Mouse (Mus musculus): ENCODE results near the gene Birc7. TPM values are rescaled to one million over a fixed set of nuclear protein-coding genes. Genes with fewer than 3 reads are reported as not detected.

Birc7 gene
- polyA plus RNA-seq (2014; fragmentation: Nextera tagmentation; extraction: Ambion mirVana), result 0.18 and 0.38 TPM in 2 replicates

- Histone ChIP-seq H3K4me3 (replicated peaks; ENCODE audit: low read depth, low read length) (no peak within 1 kb of the TSS), H3K27ac (replicated peaks; ENCODE audit: low read depth, low read length) (0 out of 2 replicates have a peak within 1 kb of the TSS, but pooled peaks have one; percentile 13), H3K4me2 (ENCODE audit: low read length) (no peak within 1 kb of the TSS), H3K27me3 (ENCODE audit: control insufficient read depth, insufficient read depth, low read length) (no peaks in the 10 kb centered on the region), H3K36me3 (ENCODE audit: control insufficient read depth, insufficient read depth, low read length) (no peaks in the 10 kb centered on the region; the same call in 1 of the 2 replicates), H3K9ac (replicated peaks; ENCODE audit: low read length) (no peak within 1 kb of the TSS), H3K4me1 (ENCODE audit: control insufficient read depth, insufficient read depth, low read length) (no peaks in the 10 kb centered on the region), H3K9me3 (ENCODE audit: control insufficient read depth, low read length) (no peaks in the 10 kb centered on the region)
- 35% methylated on average over 4 of the region's 4 CpGs for WGBS
- DNase-seq (no peak), ATAC-seq (ENCODE audit: low FRiP score, low TSS enrichment) (no peak)
Measured at GRCm38 (mm10) chr2:180928723-180929122, at the start of gene Birc7. TSS of gene Birc7 (plus strand) at chr2:180929023.

- Histone ChIP-seq H3K9ac (replicated peaks; ENCODE audit: low read length) (no peak overlapping the region), H3K4me3 (replicated peaks; ENCODE audit: low read depth, low read length) (no peak overlapping the region), H3K4me1 (ENCODE audit: control insufficient read depth, insufficient read depth, low read length) (peaks cover 38% of the 10 kb centered on the region), H3K27me3 (ENCODE audit: control insufficient read depth, insufficient read depth, low read length) (no peaks in the 10 kb centered on the region), H3K9me3 (ENCODE audit: control insufficient read depth, low read length) (no peaks in the 10 kb centered on the region), H3K4me2 (ENCODE audit: low read length) (peak overlapping the region; percentile 34), H3K36me3 (ENCODE audit: control insufficient read depth, insufficient read depth, low read length) (no peaks in the 10 kb centered on the region), H3K27ac (replicated peaks; ENCODE audit: low read depth, low read length) (peak overlapping the region; percentile 82)
- peak; percentile 89 for ATAC-seq (ENCODE audit: low FRiP score, low TSS enrichment)
- DNase-seq, result peak; percentile 89
- 17% methylated on average over 7 of the region's 7 CpGs for WGBS
Measured at GRCm38 (mm10) chr2:180879365-180880067, 49.3 kb upstream of the Birc7 start.

- 75% methylated on average over 9 of the region's 9 CpGs for WGBS
- no peak overlapping the region for H3K9ac ChIP-seq (replicated peaks; ENCODE audit: low read length)
- H3K4me2 ChIP-seq (ENCODE audit: low read length), result no peak overlapping the region
- H3K36me3 ChIP-seq (ENCODE audit: control insufficient read depth, insufficient read depth, low read length), result no peaks in the 10 kb centered on the region
- ATAC-seq (ENCODE audit: low FRiP score, low TSS enrichment) (no peak), DNase-seq (no peak)
- peaks cover 45% of the 10 kb centered on the region for H3K4me1 ChIP-seq (ENCODE audit: control insufficient read depth, insufficient read depth, low read length)
- H3K27me3 ChIP-seq (ENCODE audit: control insufficient read depth, insufficient read depth, low read length), result no peaks in the 10 kb centered on the region
- no peak overlapping the region for H3K27ac ChIP-seq (replicated peaks; ENCODE audit: low read depth, low read length)
- H3K9me3 ChIP-seq (ENCODE audit: control insufficient read depth, low read length), result no peaks in the 10 kb centered on the region
- H3K4me3 ChIP-seq (replicated peaks; ENCODE audit: low read depth, low read length), result no peak overlapping the region
Measured at GRCm38 (mm10) chr2:180881281-180881680, 47.5 kb upstream of the Birc7 start.

GRCm38 (mm10) chr2:180885270-180885669 is 43.6 kb upstream of the Birc7 start:
- Histone ChIP-seq H3K9me3 (ENCODE audit: control insufficient read depth, low read length) (no peaks in the 10 kb centered on the region), H3K4me3 (replicated peaks; ENCODE audit: low read depth, low read length) (no peak overlapping the region), H3K27ac (replicated peaks; ENCODE audit: low read depth, low read length) (no peak overlapping the region), H3K4me2 (ENCODE audit: low read length) (no peak overlapping the region), H3K4me1 (ENCODE audit: control insufficient read depth, insufficient read depth, low read length) (peaks cover 50% of the 10 kb centered on the region), H3K27me3 (ENCODE audit: control insufficient read depth, insufficient read depth, low read length) (no peaks in the 10 kb centered on the region), H3K9ac (replicated peaks; ENCODE audit: low read length) (no peak overlapping the region), H3K36me3 (ENCODE audit: control insufficient read depth, insufficient read depth, low read length) (no peaks in the 10 kb centered on the region)
- DNase-seq, result no peak
- 84% methylated on average over 5 of the region's 5 CpGs for WGBS
- no peak for ATAC-seq (ENCODE audit: low FRiP score, low TSS enrichment)

- peaks cover 49% of the 10 kb centered on the region for H3K4me1 ChIP-seq (ENCODE audit: control insufficient read depth, insufficient read depth, low read length)
- peak; percentile 64 for DNase-seq
- H3K36me3 ChIP-seq (ENCODE audit: control insufficient read depth, insufficient read depth, low read length), result no peaks in the 10 kb centered on the region
Measured at GRCm38 (mm10) chr2:180889271-180889920, 39.4 kb upstream of the Birc7 start.

GRCm38 (mm10) chr2:180889921-180890280 is 38.9 kb upstream of the Birc7 start:
- Histone ChIP-seq H3K4me3 (replicated peaks; ENCODE audit: low read depth, low read length) (peak overlapping the region; percentile 93), H3K4me1 (ENCODE audit: control insufficient read depth, insufficient read depth, low read length) (peaks cover 49% of the 10 kb centered on the region), H3K27me3 (ENCODE audit: control insufficient read depth, insufficient read depth, low read length) (no peaks in the 10 kb centered on the region), H3K9me3 (ENCODE audit: control insufficient read depth, low read length) (no peaks in the 10 kb centered on the region), H3K4me2 (ENCODE audit: low read length) (peak overlapping the region; percentile 85), H3K27ac (replicated peaks; ENCODE audit: low read depth, low read length) (peak overlapping the region; percentile 100), H3K9ac (replicated peaks; ENCODE audit: low read length) (peak overlapping the region; percentile 100), H3K36me3 (ENCODE audit: control insufficient read depth, insufficient read depth, low read length) (no peaks in the 10 kb centered on the region)
- ATAC-seq (ENCODE audit: low FRiP score, low TSS enrichment), result no peak
- WGBS, result 3% methylated on average over 4 of the region's 4 CpGs
- DNase-seq, result no peak

More at GRCm38 (mm10) chr2:180889271-180889920, 39.4 kb upstream of the Birc7 start:
- Histone ChIP-seq H3K27ac (replicated peaks; ENCODE audit: low read depth, low read length) (peak overlapping the region; percentile 100), H3K9me3 (ENCODE audit: control insufficient read depth, low read length) (no peaks in the 10 kb centered on the region), H3K9ac (replicated peaks; ENCODE audit: low read length) (peak overlapping the region; percentile 100), H3K27me3 (ENCODE audit: control insufficient read depth, insufficient read depth, low read length) (no peaks in the 10 kb centered on the region), H3K4me3 (replicated peaks; ENCODE audit: low read depth, low read length) (peak overlapping the region; percentile 29), H3K4me2 (ENCODE audit: low read length) (peak overlapping the region; percentile 85)
- 2% methylated on average over 19 of the region's 19 CpGs for WGBS
- no peak for ATAC-seq (ENCODE audit: low FRiP score, low TSS enrichment)

GRCm38 (mm10) chr2:180890422-180891074 is 38.3 kb upstream of the Birc7 start:
- Histone ChIP-seq H3K9ac (replicated peaks; ENCODE audit: low read length) (peak overlapping the region; percentile 100), H3K9me3 (ENCODE audit: control insufficient read depth, low read length) (no peaks in the 10 kb centered on the region), H3K27me3 (ENCODE audit: control insufficient read depth, insufficient read depth, low read length) (no peaks in the 10 kb centered on the region), H3K4me1 (ENCODE audit: control insufficient read depth, insufficient read depth, low read length) (peaks cover 54% of the 10 kb centered on the region), H3K4me3 (replicated peaks; ENCODE audit: low read depth, low read length) (peak overlapping the region; percentile 93), H3K27ac (replicated peaks; ENCODE audit: low read depth, low read length) (peak overlapping the region; percentile 100), H3K4me2 (ENCODE audit: low read length) (peak overlapping the region; percentile 85), H3K36me3 (ENCODE audit: control insufficient read depth, insufficient read depth, low read length) (peaks cover 5% of the 10 kb centered on the region)
- 3% methylated on average over 29 of the region's 29 CpGs for WGBS
- ATAC-seq (ENCODE audit: low FRiP score, low TSS enrichment) (peak; percentile 6; the same call in 1 of the 2 replicates), DNase-seq (peak; percentile 81)

GRCm38 (mm10) chr2:180891075-180891834 is 37.6 kb upstream of the Birc7 start:
- no peak for ATAC-seq (ENCODE audit: low FRiP score, low TSS enrichment)
- peaks cover 11% of the 10 kb centered on the region for H3K36me3 ChIP-seq (ENCODE audit: control insufficient read depth, insufficient read depth, low read length)
- no peaks in the 10 kb centered on the region for H3K9me3 ChIP-seq (ENCODE audit: control insufficient read depth, low read length)
- H3K4me3 ChIP-seq (replicated peaks; ENCODE audit: low read depth, low read length), result peak overlapping the region; percentile 93
- peak; percentile 74 for DNase-seq
- H3K4me1 ChIP-seq (ENCODE audit: control insufficient read depth, insufficient read depth, low read length), result peaks cover 55% of the 10 kb centered on the region
- under 1% methylated on average over 37 of the region's 37 CpGs for WGBS
- H3K27me3 ChIP-seq (ENCODE audit: control insufficient read depth, insufficient read depth, low read length), result no peaks in the 10 kb centered on the region
- H3K9ac ChIP-seq (replicated peaks; ENCODE audit: low read length), result peak overlapping the region; percentile 100
- H3K4me2 ChIP-seq (ENCODE audit: low read length), result peak overlapping the region; percentile 85
- H3K27ac ChIP-seq (replicated peaks; ENCODE audit: low read depth, low read length), result peak overlapping the region; percentile 100

Data from midbrain, embryonic 14.5 days (tissue).